Mouse (Mus musculus) neural tube, embryonic 11.5 days (tissue): ENCODE results near the gene Hcrtr1. TPM values are rescaled to one million over a fixed set of nuclear protein-coding genes. Genes with fewer than 3 reads are reported as not detected.
A peak's percentile ranks its signal among the peaks of the same experiment; 100 is the strongest.

Experiments
- ATAC-seq: fragments of 200-750 bp; cut with Nextera tagmentation; 2 replicates; pipeline ENCODE4 v1.8.0; 2017; ENCODE audit warnings: moderate number of reproducible peaks, mild to moderate bottlenecking, moderate TSS enrichment, moderate library complexity; ENCODE audit not compliant: insufficient read depth, low FRiP score, low TSS enrichment
- DNase-seq: peaks from one replicate; pipeline ENCODE4 v3.0.0-alpha.2; 2015; ENCODE audit warnings: low spot score
- H3K27ac ChIP-seq: fragments of 300-500 bp; sonication (generic); 2 replicates; pipeline ENCODE4 v1.5.1; 2014; ENCODE audit warnings: low read depth, mild to moderate bottlenecking, low read length
- H3K27me3 ChIP-seq: fragments of 300-500 bp; sonication (generic); 2 replicates; pipeline ENCODE4 v1.6.1; 2014; ENCODE audit warnings: mild to moderate bottlenecking, low read length, mixed read lengths; ENCODE audit not compliant: control insufficient read depth, insufficient read depth
- H3K36me3 ChIP-seq: fragments of 300-500 bp; sonication (generic); 2 replicates; pipeline ENCODE4 v1.6.1; 2014; ENCODE audit warnings: mild to moderate bottlenecking, low read length, moderate library complexity, mixed read lengths; ENCODE audit not compliant: control insufficient read depth, insufficient read depth
- H3K4me1 ChIP-seq: fragments of 300-500 bp; sonication (generic); 2 replicates; pipeline ENCODE4 v1.6.1; 2014; ENCODE audit warnings: low read length, mixed read lengths; ENCODE audit not compliant: control insufficient read depth, insufficient read depth
- H3K4me2 ChIP-seq: fragments of 300-500 bp; sonication (generic); 2 replicates; pipeline ENCODE4 v1.6.1; 2014; ENCODE audit warnings: low read depth, mild to moderate bottlenecking, moderate library complexity
- H3K4me3 ChIP-seq: fragments of 300-500 bp; sonication (generic); 2 replicates; pipeline ENCODE4 v1.5.1; 2014; ENCODE audit warnings: low read depth, low read length
- H3K9ac ChIP-seq: fragments of 300-500 bp; sonication (generic); 2 replicates; pipeline ENCODE4 v1.6.1; 2014; ENCODE audit warnings: mild to moderate bottlenecking, low read length
- H3K9me3 ChIP-seq: fragments of 300-500 bp; sonication (generic); 2 replicates; pipeline ENCODE4 v1.6.1; 2016; ENCODE audit warnings: low read length; ENCODE audit not compliant: control insufficient read depth
- WGBS: fragments of 180-500 bp; shearing (Covaris S2); extraction: QIAGEN DNeasy Blood & Tissue Kit; methylation state at CpG from one replicate; pipeline ENCODE4 v1.1.7; 2014; 5-methylcytosine and 5-hydroxymethylcytosine counted together
- polyA plus RNA-seq: library from polyadenylated mRNA; unstranded; fragments of >200 nt; fragmentation: Nextera tagmentation; extraction: Ambion mirVana; gene quantifications from 2 replicates; pipeline ENCODE4 v1.2.1, GENCODE M21; 2014

Hcrtr1 gene
- polyA plus RNA-seq, 1 experiment from 2014 or later: 0.20 TPM

DNA sequence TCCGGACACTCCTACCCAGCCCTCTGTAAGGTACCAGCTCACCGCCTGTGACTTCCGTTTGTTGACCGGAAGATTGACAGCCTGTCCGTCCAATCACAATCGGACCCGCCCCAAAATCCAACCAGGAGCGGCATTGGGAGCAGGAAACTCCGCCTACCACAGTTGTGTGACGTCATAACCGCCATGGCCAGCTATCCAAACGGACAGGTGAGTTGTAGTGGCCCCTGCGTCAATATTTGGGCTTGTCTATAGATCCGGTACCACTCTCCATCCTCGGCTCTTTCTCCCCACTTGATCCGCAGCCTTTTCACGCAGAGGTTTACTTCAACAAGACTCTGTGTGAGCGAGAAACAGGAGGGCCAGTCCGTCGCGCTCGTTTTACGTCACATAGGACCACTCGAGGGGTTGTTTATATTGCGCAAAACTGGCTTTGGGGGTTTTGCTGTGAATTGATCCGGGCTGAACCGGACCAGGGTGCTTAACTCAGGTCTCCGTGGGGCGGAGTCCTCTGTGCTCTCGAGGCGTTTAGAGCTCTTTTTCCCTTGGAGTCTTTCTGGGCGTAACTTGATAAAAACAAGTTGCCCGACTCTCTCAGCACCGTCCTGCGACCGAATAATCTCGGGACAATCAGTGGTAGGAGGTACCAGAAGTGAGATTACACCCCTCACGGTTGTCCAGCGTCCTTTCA lies 31.6 kb downstream of the Hcrtr1 start:
- Histone ChIP-seq H3K27me3 (no peaks in the 10 kb centered on the region), H3K4me3 (peak overlapping the region; percentile 61), H3K36me3 (no peaks in the 10 kb centered on the region), H3K9ac (peak overlapping the region; percentile 19), H3K9me3 (no peaks in the 10 kb centered on the region), H3K4me2 (peak overlapping the region; percentile 68), H3K4me1 (0 out of 2 replicates have a peak, but pooled peaks cover 2% of the 10 kb centered on the region), H3K27ac (no peak overlapping the region)
- under 1% methylated on average over 39 of the region's 39 CpGs for WGBS
- DNase-seq (peak; percentile 100), ATAC-seq (peak; percentile 97)

DNA sequence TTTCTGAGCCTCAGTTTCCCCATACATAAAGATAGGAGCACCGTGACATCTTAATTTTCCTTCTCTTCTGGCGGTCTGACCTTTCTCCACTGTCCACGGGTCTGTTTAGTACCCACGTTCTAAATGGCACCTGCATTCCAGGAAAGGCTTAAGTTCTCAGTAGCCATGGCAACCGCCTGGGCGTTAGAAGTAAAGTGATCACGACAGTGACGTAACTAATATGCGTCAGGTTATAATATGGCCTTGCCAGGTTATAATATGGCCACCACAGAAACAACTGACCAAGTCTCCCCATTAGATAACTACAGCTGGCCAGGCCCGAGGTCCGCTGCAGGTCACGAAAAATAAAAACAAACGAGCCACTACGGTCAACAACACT lies 32.1 kb downstream of the Hcrtr1 start:
- peak overlapping the region; percentile 61 for H3K4me3 ChIP-seq
- H3K36me3 ChIP-seq: no peaks in the 10 kb centered on the region
- DNase-seq: no peak
- peak overlapping the region; percentile 39 for H3K4me2 ChIP-seq
- ATAC-seq: peak; percentile 73
- H3K27ac ChIP-seq: no peak overlapping the region
- H3K9me3 ChIP-seq: no peaks in the 10 kb centered on the region
- H3K27me3 ChIP-seq: no peaks in the 10 kb centered on the region
- H3K4me1 ChIP-seq: peaks cover 4% of the 10 kb centered on the region; the same call in 1 of the 2 replicates
- peak overlapping the region; percentile 19; the same call in 1 of the 2 replicates for H3K9ac ChIP-seq
- WGBS: 12% methylated on average over 14 of the region's 14 CpGs

- H3K9ac ChIP-seq: no peak overlapping the region
- WGBS: 81% methylated on average over 4 of the region's 4 CpGs
- no peak overlapping the region for H3K4me2 ChIP-seq
- DNase-seq: no peak
- no peak overlapping the region for H3K4me3 ChIP-seq
- H3K36me3 ChIP-seq: no peaks in the 10 kb centered on the region
- no peaks in the 10 kb centered on the region for H3K27me3 ChIP-seq
- ATAC-seq: no peak
- H3K27ac ChIP-seq: no peak overlapping the region
- H3K9me3 ChIP-seq: no peaks in the 10 kb centered on the region; the same call in 1 of the 2 replicates
- peaks cover 5% of the 10 kb centered on the region; the same call in 1 of the 2 replicates for H3K4me1 ChIP-seq
These were observed 34.6 kb downstream of the Hcrtr1 start for GRCm38 (mm10) chr4:130104584-130104983.

DNA sequence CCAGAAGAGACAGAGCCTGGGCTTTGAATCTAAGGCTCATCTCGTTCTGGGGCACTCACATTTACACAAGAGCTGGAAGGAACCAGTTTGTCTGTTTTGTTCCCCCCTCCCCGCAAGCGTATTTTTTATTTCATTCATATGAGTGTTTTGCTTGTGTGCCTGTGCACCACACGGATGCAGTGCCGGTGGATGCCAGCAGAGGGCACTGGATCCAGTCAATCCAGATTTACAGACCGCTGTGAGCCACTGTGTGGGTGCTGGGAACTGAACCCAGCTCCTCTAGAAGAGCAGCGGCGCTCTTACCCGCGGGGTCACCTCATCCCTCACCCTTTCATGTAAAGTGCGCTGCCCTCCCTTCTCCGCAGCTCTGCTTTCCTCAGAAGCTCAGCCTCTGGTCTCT lies 35.5 kb downstream of the Hcrtr1 start:
- Histone ChIP-seq H3K4me3 (no peak overlapping the region), H3K9ac (no peak overlapping the region), H3K27ac (no peak overlapping the region), H3K4me1 (peaks cover 5% of the 10 kb centered on the region; the same call in 1 of the 2 replicates), H3K9me3 (no peaks in the 10 kb centered on the region; the same call in 1 of the 2 replicates), H3K36me3 (no peaks in the 10 kb centered on the region), H3K27me3 (no peaks in the 10 kb centered on the region), H3K4me2 (no peak overlapping the region)
- WGBS: 83% methylated on average over 12 of the region's 12 CpGs
- DNase-seq (no peak), ATAC-seq (no peak)

GRCm38 (mm10) chr4:130102111-130102651 lies 37.0 kb downstream of the Hcrtr1 start, which contains the start of gene Pef1:
Gene Pef1, plus strand, starts transcription at chr4:130102558.
- Histone ChIP-seq H3K27ac (no peak within 1 kb of the TSS), H3K4me2 (no peak within 1 kb of the TSS), H3K9ac (no peak within 1 kb of the TSS), H3K27me3 (no peaks in the 10 kb centered on the region), H3K9me3 (no peaks in the 10 kb centered on the region; the same call in 1 of the 2 replicates), H3K4me3 (no peak within 1 kb of the TSS), H3K4me1 (peaks cover 3% of the 10 kb centered on the region; the same call in 1 of the 2 replicates), H3K36me3 (no peaks in the 10 kb centered on the region)
- ATAC-seq (no peak), DNase-seq (no peak)
- WGBS: 5% methylated on average over 6 of the region's 6 CpGs

DNA sequence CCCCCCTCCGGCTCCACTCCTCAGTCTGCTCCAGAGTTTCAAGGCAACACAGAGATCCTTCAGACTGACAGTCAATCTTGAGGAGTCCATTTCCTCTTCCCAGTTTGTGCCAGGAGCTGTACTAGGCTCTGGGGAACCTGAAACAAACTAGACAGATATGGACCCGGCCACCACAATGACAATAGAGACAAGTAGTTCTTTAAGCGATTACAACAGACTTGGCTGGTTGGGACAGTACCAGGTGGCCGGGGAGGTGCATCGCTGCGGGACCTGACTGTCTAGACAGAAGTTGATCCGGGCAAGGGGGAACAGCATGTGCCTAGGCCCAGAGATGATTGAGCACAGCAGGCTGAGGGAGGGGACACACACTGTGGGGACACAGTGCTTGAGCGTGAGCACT lies 38.0 kb downstream of the Hcrtr1 start:
- DNase-seq (no peak), ATAC-seq (no peak)
- H3K4me2 ChIP-seq: no peak overlapping the region
- H3K4me3 ChIP-seq: no peak overlapping the region
- H3K27ac ChIP-seq: no peak overlapping the region
- no peaks in the 10 kb centered on the region for H3K27me3 ChIP-seq
- H3K9ac ChIP-seq: no peak overlapping the region
- WGBS: 31% methylated on average over 8 of the region's 8 CpGs
- H3K36me3 ChIP-seq: no peaks in the 10 kb centered on the region
- H3K4me1 ChIP-seq: peaks cover 3% of the 10 kb centered on the region; the same call in 1 of the 2 replicates
- no peaks in the 10 kb centered on the region; the same call in 1 of the 2 replicates for H3K9me3 ChIP-seq

DNA sequence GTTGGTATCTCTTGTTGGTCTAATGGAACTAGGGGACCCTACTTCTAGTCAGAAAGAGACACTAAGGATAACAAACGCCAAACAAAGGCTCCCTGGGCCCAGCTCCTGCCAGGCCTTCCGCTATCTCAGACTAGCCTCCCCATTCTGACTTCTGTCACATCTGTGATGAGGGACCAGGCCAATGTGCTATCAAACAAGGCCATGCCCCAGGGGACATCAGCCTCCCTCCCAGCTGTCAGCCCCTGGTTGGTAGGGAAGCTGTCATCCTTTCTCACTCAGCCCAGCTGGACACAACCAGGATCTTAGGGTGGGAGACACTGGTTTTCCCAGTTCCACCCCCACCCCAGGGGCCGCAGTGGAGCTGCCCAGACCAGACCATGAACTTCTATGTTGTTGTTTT lies 44.0 kb downstream of the Hcrtr1 start:
- DNase-seq (no peak), ATAC-seq (no peak)
- Histone ChIP-seq H3K36me3 (no peaks in the 10 kb centered on the region), H3K4me1 (no peaks in the 10 kb centered on the region), H3K27ac (no peak overlapping the region), H3K4me2 (no peak overlapping the region), H3K9ac (no peak overlapping the region), H3K27me3 (no peaks in the 10 kb centered on the region), H3K9me3 (no peaks in the 10 kb centered on the region; the same call in 1 of the 2 replicates), H3K4me3 (no peak overlapping the region)
- WGBS: 40% methylated on average over 3 of the region's 3 CpGs

DNA sequence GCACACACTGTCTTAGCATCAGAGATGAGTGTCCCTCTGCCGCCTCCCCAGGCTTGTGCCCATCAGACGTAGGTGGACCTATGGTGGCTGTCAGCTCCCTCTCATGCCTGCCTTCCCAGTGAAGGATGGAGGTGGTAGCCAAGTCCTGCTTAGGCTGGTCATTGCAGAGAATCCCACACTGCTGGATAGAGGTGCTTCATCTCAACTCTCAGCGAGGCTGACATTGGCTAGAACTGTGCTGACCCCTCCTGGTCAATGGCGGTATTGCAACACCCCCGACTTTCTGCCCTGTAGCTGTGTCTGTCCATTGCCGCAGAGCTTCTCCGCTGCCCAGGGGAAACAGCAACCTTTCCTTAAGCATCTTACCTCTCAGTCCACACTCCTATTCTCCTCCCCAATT lies 51.9 kb downstream of the Hcrtr1 start:
- Histone ChIP-seq H3K9ac (no peak overlapping the region), H3K4me3 (no peak overlapping the region), H3K4me2 (no peak overlapping the region), H3K36me3 (no peaks in the 10 kb centered on the region), H3K9me3 (no peaks in the 10 kb centered on the region), H3K27me3 (no peaks in the 10 kb centered on the region), H3K27ac (no peak overlapping the region), H3K4me1 (no peaks in the 10 kb centered on the region)
- ATAC-seq (0 out of 2 replicates have a peak, but pooled peaks have one; percentile 23), DNase-seq (peak; percentile 92)
- 10% methylated on average over 7 of the region's 7 CpGs for WGBS
